Mouse (Mus musculus) bone marrow macrophage, adult 2 months (primary cell): ENCODE measurements at regions not wholly inside any gene's neighbourhood (a gene's known extent, or its start where the extent isn't known, plus 50 kb on each side); places are given as distances from the start of the nearest gene placed in this dataset.

Source experiments
- CTCF ChIP-seq: IDR thresholded peaks from 2 replicates; pipeline ENCODE4 v1.5.1; 2012; ENCODE audit warnings: low read depth, mild to moderate bottlenecking, low read length, moderate library complexity
- POLR2A ChIP-seq: IDR thresholded peaks from 2 replicates; pipeline ENCODE4 v1.6.1; 2012; ENCODE audit warnings: mild to moderate bottlenecking, low read depth, low read length, borderline replicate concordance

DNA sequence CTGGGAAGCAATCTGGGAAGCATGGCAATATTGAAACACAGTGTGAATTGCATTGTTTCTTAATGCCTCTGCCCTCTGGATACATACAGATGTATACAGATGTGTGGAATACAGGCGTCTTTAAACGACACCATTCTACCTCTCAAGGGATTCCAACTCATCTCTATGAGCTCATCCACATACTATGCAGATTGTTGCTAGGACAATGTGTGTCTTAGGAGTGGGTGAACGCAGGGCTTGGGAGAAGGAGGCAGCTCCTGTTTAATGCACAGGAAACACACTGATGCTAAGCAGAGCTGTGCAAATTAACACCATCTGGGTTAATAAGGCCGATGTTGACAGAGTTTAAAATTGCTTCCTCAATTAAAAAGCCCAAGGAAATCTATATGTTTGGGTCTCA, 149.8 kb upstream of the C9orf72 start:
- TF ChIP-seq CTCF (no peak), POLR2A (no peak)
